Mouse (Mus musculus): ENCODE data around the gene Rbbp5. TPM values are rescaled to one million over a fixed set of nuclear protein-coding genes. Genes with fewer than 3 reads are reported as not detected.

Gene Rbbp5
- 10 to 100 TPM; 18.4 to 23.5 TPM for total RNA-seq (2021)
- long read RNA-seq, experiment 1, partial matches to known transcripts, result 1 of 5 reads
- long read RNA-seq, experiment 1, other reads (novel, unspliced or antisense), result 2 of 5 reads
- long read RNA-seq, experiment 2, partial matches to known transcripts, result 2 of 7 reads
- long read RNA-seq, experiment 2, other reads (novel, unspliced or antisense), result 3 of 7 reads

GRCm38 (mm10) chr1:132476928-132477691 lies at the start of gene Rbbp5:
Rbbp5 (plus strand) TSS chr1:132477365.
- Histone ChIP-seq H3K27ac (peak within 1 kb of the TSS; percentile 99), H3K4me3 (peak within 1 kb of the TSS; percentile 88)
- TF ChIP-seq CTCF (IDR thresholded peaks at IDR 0.05), result peak; percentile 18; the same call in 1 of the 2 replicates
- peak; percentile 91 for DNase-seq
- intact Hi-C loops (cut with DNase I), result loop anchor here (2.0 to 5.0 kb wide), 3 partner anchors 40 to 110 kb away; partner anchors contain the start of gene Dstyk

GRCm38 (mm10) chr1:132430818-132431217 lies 46.3 kb upstream of the Rbbp5 start:
- DNase-seq, result no peak
- Histone ChIP-seq H3K27ac (no peak overlapping the region; the same call in 1 of the 2 replicates), H3K4me3 (no peak overlapping the region)
- intact Hi-C loops (cut with DNase I), result no loop called here
- no peak for TF ChIP-seq CTCF (IDR thresholded peaks at IDR 0.05)

- peak overlapping the region; percentile 35 for H3K4me3 ChIP-seq
- no peak for TF ChIP-seq CTCF (IDR thresholded peaks at IDR 0.05)
- intact Hi-C loops (cut with DNase I), result no loop called here
- peak; percentile 79 for DNase-seq
- peak overlapping the region; percentile 60 for H3K27ac ChIP-seq
Measured at GRCm38 (mm10) chr1:132431716-132432115, 45.4 kb upstream of the Rbbp5 start.

- H3K4me3 ChIP-seq, result no peak overlapping the region
- H3K27ac ChIP-seq, result peak overlapping the region; percentile 4; the same call in 1 of the 2 replicates
- intact Hi-C loops (cut with DNase I), result no loop called here
- DNase-seq, result peak; percentile 76
- TF ChIP-seq CTCF (IDR thresholded peaks at IDR 0.05), result no peak
Measured at GRCm38 (mm10) chr1:132433349-132433748, 43.8 kb upstream of the Rbbp5 start.

- Histone ChIP-seq H3K4me3 (no peak overlapping the region), H3K27ac (no peak overlapping the region)
- no peak for TF ChIP-seq CTCF (IDR thresholded peaks at IDR 0.05)
- intact Hi-C loops (cut with DNase I), result no loop called here
- DNase-seq, result no peak
Measured at GRCm38 (mm10) chr1:132434032-132434431, 43.1 kb upstream of the Rbbp5 start.

GRCm38 (mm10) chr1:132436320-132436958 lies 40.7 kb upstream of the Rbbp5 start:
- peak; percentile 69 for DNase-seq
- peak overlapping the region; percentile 28 for H3K4me3 ChIP-seq
- intact Hi-C loops (cut with DNase I), result loop anchor here (5.0 kb wide), 1 partner anchor 41 kb away; the partner anchor contains the start of gene Rbbp5
- TF ChIP-seq CTCF (IDR thresholded peaks at IDR 0.05), result no peak
- H3K27ac ChIP-seq, result peak overlapping the region; percentile 74

GRCm38 (mm10) chr1:132436960-132437359 lies 40.2 kb upstream of the Rbbp5 start:
- no peak for DNase-seq
- intact Hi-C loops (cut with DNase I), result loop anchor here (5.0 kb wide), 1 partner anchor 40 kb away; the partner anchor contains the start of gene Rbbp5
- peak overlapping the region; percentile 74 for H3K27ac ChIP-seq

GRCm38 (mm10) chr1:132437389-132437788 lies 39.8 kb upstream of the Rbbp5 start:
- Histone ChIP-seq H3K27ac (peak overlapping the region; percentile 74), H3K4me3 (no peak overlapping the region)
- intact Hi-C loops (cut with DNase I), result loop anchor here (5.0 kb wide), 1 partner anchor 40 kb away; the partner anchor contains the start of gene Rbbp5
- no peak for DNase-seq
- TF ChIP-seq CTCF (IDR thresholded peaks at IDR 0.05), result no peak

More at GRCm38 (mm10) chr1:132436960-132437359, 40.2 kb upstream of the Rbbp5 start:
- TF ChIP-seq CTCF (IDR thresholded peaks at IDR 0.05), result no peak
- H3K4me3 ChIP-seq, result peak overlapping the region; percentile 28

- Histone ChIP-seq H3K4me3 (no peak overlapping the region), H3K27ac (no peak overlapping the region)
- no peak for DNase-seq
- intact Hi-C loops (cut with DNase I), result no loop called here
- peak; percentile 19; the same call in 1 of the 2 replicates for TF ChIP-seq CTCF (IDR thresholded peaks at IDR 0.05)
Measured at GRCm38 (mm10) chr1:132440896-132441435, 36.2 kb upstream of the Rbbp5 start.

GRCm38 (mm10) chr1:132449742-132450141 lies 27.4 kb upstream of the Rbbp5 start:
- Histone ChIP-seq H3K27ac (no peak overlapping the region), H3K4me3 (no peak overlapping the region)
- intact Hi-C loops (cut with DNase I), result no loop called here
- no peak for DNase-seq
- TF ChIP-seq CTCF (IDR thresholded peaks at IDR 0.05), result no peak

GRCm38 (mm10) chr1:132464651-132465050 lies 12.5 kb upstream of the Rbbp5 start:
- no peak for TF ChIP-seq CTCF (IDR thresholded peaks at IDR 0.05)
- no peak for DNase-seq
- Histone ChIP-seq H3K27ac (peak overlapping the region; percentile 46), H3K4me3 (no peak overlapping the region)
- intact Hi-C loops (cut with DNase I), result no loop called here

GRCm38 (mm10) chr1:132468926-132469325 lies 8.2 kb upstream of the Rbbp5 start:
- Histone ChIP-seq H3K27ac (no peak overlapping the region), H3K4me3 (no peak overlapping the region)
- TF ChIP-seq CTCF (IDR thresholded peaks at IDR 0.05), result no peak
- intact Hi-C loops (cut with DNase I), result no loop called here
- no peak for DNase-seq

Data from gastrocnemius, adult 2 months (tissue).